Mouse (Mus musculus) layer of hippocampus, postnatal 14 days (tissue): ENCODE measurements around the gene Trp73. TPM values are rescaled to one million over a fixed set of nuclear protein-coding genes. Genes with fewer than 3 reads are reported as not detected.

Source experiments
- total RNA-seq, 2 experiments: library from RNA; stranded (reverse); gene quantifications; 2 replicates each; pipeline ENCODE4 v1.2.3; 2021

Trp73 gene
- total RNA-seq, 2 experiments from 2014 or later: 3.8 to 4.0 TPM

Other genes starting within 250 kb of the Trp73 start
- 10 to 100 TPM; 17.9 to 20.8 TPM for gene A430005L14Rik, start 183.0 kb downstream of the Trp73 start, total RNA-seq
- 10 to 100 TPM; 10.0 to 16.9 TPM for gene Dffb, start 165.1 kb downstream of the Trp73 start, total RNA-seq
- gene Cep104, start 165.0 kb downstream of the Trp73 start, total RNA-seq: 10 to 100 TPM; 28.8 to 29.4 TPM
- gene Lrrc47, start 128.5 kb downstream of the Trp73 start, total RNA-seq: 10 to 100 TPM; 49.4 to 67.7 TPM
- 1 to 10 TPM; 6.8 to 10.0 TPM for gene Smim1, start 114.0 kb downstream of the Trp73 start, total RNA-seq
- gene Ccdc27, start 97.5 kb downstream of the Trp73 start, total RNA-seq: 1 to 10 TPM; 1.0 to 1.7 TPM
- gene Wrap73, start 2.2 kb upstream of the Trp73 start, total RNA-seq: 10 to 100 TPM; 29.7 to 36.1 TPM
- 100 to 1,000 TPM; 156 to 166 TPM for gene Tprgl, start 20.5 kb upstream of the Trp73 start, total RNA-seq
- gene Megf6, start 30.5 kb upstream of the Trp73 start, total RNA-seq: 10 to 100 TPM in 1 of 2 experiments, 1 to 10 TPM in 1; 9.4 to 11.6 TPM
- under 1 TPM; 0.23 to 0.52 TPM for gene Arhgef16, start 161.5 kb upstream of the Trp73 start, total RNA-seq
- gene B230104I21Rik, start 195.9 kb upstream of the Trp73 start, total RNA-seq: under 1 TPM in 1 of 2 experiments, not detected in 1; 0.53 TPM